Mouse (Mus musculus): ENCODE results near the gene Gtf2ird2. TPM values are rescaled to one million over a fixed set of nuclear protein-coding genes. Genes with fewer than 3 reads are reported as not detected.

Gene Gtf2ird2
- total RNA-seq, 2 experiments from 2014 or later = 4.9 to 5.0 TPM

DNA sequence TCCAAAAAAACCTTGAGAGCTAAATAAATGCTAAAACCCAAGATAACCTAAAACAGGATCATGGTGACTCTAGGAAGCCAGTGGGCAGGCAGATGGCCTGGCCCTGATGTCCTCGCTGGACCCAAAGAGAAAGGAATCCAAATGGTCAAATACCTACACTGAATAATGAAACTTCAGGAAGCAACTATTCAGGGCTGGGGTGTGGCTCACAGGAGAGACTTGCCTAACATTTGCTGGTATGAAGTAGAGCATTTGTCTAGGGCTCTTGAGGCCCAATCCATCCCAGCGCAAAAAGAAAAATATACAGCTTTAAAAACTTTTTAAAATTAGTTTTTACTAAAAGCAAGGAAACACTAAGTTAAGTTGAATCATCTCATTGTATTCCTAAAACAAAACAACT, 75.1 kb downstream of the Gtf2ird2 start:
- DNase-seq = no peak
- intact Hi-C loops (cut with DNase I) = no loop called here

- intact Hi-C loops (cut with DNase I) = loop anchor here (2.0 kb wide), 1 partner anchor 49 kb away; no protein-coding TSS in a partner anchor
- DNase-seq = no peak
These were observed 76.3 kb downstream of the Gtf2ird2 start for GRCm38 (mm10) chr5:134260001-134260636.

DNA sequence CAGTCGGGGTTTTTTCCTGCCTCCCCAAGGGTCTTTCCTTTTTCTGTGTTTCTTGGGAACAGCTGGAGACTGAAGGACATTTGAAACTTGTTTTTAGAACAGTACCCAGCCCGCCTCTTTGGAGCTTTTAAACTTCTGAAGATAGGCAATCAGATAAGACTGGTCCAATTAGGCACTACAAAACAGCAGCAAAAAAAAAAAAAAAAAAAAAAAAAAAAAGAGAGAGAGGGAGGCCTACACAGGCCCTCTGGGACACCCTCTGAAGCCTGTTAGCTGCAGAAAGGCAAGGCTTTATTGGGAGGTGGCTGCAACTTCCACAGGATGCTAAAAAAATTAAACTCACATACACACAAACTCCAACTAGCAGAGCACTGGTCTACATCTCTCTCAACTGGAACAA, 82.1 kb downstream of the Gtf2ird2 start:
- intact Hi-C loops (cut with DNase I) = no loop called here

DNA sequence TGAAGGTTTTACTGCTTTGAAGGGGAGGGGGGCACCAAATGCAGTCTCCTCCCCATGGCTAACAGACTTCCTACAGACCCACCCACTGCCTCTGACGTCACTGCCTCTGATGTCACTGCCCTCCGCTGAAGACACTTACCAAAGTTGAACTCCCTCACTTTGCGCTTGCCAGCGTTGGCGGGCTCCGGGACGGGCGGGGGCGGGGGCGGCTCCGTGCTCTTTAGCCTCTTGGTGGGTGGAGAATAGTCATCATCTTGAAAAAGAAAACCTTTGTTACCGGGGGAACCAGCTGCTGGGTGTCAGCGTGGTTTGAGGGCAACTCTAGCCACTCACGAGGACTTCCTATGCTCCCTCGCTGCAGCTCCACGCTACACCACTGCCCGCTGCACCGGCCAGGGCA, 82.6 kb downstream of the Gtf2ird2 start:
- intact Hi-C loops (cut with DNase I) = no loop called here
- DNase-seq = no peak

More for the DNA sequence above, 82.1 kb downstream of the Gtf2ird2 start:
- no peak for DNase-seq

DNA sequence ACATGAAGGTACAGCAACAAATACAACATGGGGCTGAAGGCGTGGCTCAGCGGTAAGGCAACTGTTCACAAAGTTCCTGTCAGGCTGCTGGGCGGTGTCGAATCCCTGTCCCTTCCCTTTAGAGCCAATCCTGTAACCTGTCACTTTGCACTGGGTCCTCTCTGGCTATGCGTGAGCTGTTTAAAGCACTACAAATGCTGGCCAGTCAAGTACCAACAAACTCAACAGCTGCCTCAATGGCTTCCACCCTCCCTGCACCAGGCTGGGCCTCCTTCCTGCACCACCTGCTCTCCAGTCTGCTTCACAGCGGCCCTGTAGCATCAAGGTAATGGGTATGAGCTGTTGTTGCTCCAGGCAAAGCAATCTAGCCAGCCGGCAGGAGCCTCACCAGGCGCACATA, 84.9 kb downstream of the Gtf2ird2 start:
- intact Hi-C loops (cut with DNase I) = no loop called here
- DNase-seq = no peak

GRCm38 (mm10) chr5:134269751-134270150, 85.9 kb downstream of the Gtf2ird2 start:
- no peak for DNase-seq
- intact Hi-C loops (cut with DNase I) = no loop called here

- intact Hi-C loops (cut with DNase I) = no loop called here
These were observed 86.7 kb downstream of the Gtf2ird2 start for GRCm38 (mm10) chr5:134270566-134270965.

DNA sequence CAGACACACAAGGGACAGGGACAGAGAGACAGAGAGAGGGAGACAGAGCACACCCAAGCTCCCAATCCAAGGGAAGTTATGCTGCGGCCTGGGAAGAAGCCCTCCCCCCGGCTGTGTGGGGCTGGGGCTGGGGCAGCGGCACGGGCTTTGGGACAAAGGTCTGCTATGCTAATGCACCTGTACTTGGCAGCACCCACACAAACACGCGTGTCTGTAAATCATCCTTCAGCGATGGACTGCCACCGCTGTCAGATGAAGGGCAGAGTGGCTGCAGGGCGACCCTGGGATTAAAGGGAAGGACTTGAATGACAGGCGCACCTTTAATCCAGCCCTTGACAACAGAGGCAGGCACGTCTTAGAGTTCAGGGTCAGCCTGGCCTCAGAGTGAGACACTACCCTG, 87.6 kb downstream of the Gtf2ird2 start:
- intact Hi-C loops (cut with DNase I) = no loop called here
- no peak for DNase-seq

More at GRCm38 (mm10) chr5:134270566-134270965, 86.7 kb downstream of the Gtf2ird2 start:
- DNase-seq = no peak

DNA sequence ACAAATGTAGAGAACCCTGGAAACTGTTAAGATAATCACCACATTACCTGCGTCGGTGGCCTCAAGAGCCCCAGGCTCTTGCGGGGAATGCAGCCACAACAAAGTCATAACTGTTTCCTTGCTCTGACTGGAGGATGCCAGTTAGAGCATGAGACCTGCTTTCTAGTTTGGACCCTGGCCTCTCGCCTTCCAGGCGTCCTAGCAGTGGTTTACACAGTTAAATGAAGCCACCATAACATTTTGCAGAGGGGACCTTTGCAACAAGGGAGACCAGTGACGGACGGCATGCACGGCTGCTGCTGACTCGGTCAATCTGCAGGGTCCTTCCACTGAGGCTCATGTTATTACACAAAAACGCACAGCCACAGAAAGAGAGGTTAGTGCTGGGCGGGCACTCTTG, 88.9 kb downstream of the Gtf2ird2 start:
- intact Hi-C loops (cut with DNase I) = no loop called here
- no peak for DNase-seq

DNA sequence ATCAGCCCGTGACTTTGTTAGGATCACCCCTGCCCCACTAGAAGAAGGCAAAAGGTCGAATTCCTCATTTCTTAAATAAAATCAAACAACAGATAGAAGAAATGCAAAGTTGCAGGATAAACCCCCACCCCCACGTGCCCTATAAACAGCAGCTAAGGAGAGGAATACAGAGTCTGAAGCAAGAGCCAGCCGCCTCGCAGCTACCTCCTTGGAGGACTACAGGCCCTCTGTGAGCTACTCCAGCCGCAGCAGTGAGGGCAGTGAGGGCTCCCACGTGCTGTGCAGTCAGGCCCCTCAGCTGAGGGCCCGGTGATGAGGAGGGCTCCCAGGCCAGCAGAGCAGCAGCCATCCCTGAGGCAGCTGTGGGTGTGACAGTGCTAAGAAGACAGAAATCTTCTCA, 89.9 kb downstream of the Gtf2ird2 start:
- intact Hi-C loops (cut with DNase I) = no loop called here
- DNase-seq = no peak

Other genes starting within 250 kb of the Gtf2ird2 start
- 10 to 100 TPM; 24.9 to 30.9 TPM for gene Castor2, start 84.3 kb upstream of the Gtf2ird2 start, total RNA-seq (2021)
- gene Rcc1l, start 7.2 kb upstream of the Gtf2ird2 start, total RNA-seq (2021) = 10 to 100 TPM; 29.3 to 30.2 TPM
- 1 to 10 TPM; 6.3 to 6.8 TPM for gene Ncf1, start 45.6 kb downstream of the Gtf2ird2 start, total RNA-seq (2021)
- gene Gtf2i, start 130.7 kb downstream of the Gtf2ird2 start, total RNA-seq (2021) = 100 to 1,000 TPM; 201 to 208 TPM